Mouse (Mus musculus) hindbrain, embryonic 13.5 days (tissue): ENCODE results near the gene Tgm5. TPM values are rescaled to one million over a fixed set of nuclear protein-coding genes. Genes with fewer than 3 reads are reported as not detected.
A peak's percentile ranks its signal among the peaks of the same experiment; 100 is the strongest.

Experiments
- ATAC-seq: fragments of 200-750 bp; cut with Nextera tagmentation; 2 replicates; pipeline ENCODE4 v1.8.0; 2017; ENCODE audit warnings: moderate TSS enrichment; ENCODE audit not compliant: low FRiP score
- H3K27ac ChIP-seq: fragments of 300-500 bp; sonication (generic); 2 replicates; pipeline ENCODE4 v1.5.1; 2015; ENCODE audit warnings: inconsistent platforms, mild to moderate bottlenecking, moderate library complexity
- H3K27me3 ChIP-seq: fragments of 300-500 bp; sonication (generic); 2 replicates; pipeline ENCODE4 v1.6.1; 2015; ENCODE audit warnings: mild to moderate bottlenecking, inconsistent platforms
- H3K36me3 ChIP-seq: fragments of 300-500 bp; sonication (generic); 2 replicates; pipeline ENCODE4 v1.6.1; 2015; ENCODE audit warnings: mild to moderate bottlenecking, inconsistent platforms
- H3K4me1 ChIP-seq: fragments of 300-500 bp; sonication (generic); replicated peaks from 2 replicates; pipeline ENCODE4 v1.6.1; 2015; ENCODE audit warnings: inconsistent platforms
- H3K4me2 ChIP-seq: fragments of 300-500 bp; sonication (generic); 2 replicates; pipeline ENCODE4 v1.6.1; 2015; ENCODE audit warnings: inconsistent platforms, mild to moderate bottlenecking, moderate library complexity
- H3K4me3 ChIP-seq: fragments of 300-500 bp; sonication (generic); 2 replicates; pipeline ENCODE4 v1.5.1; 2015; ENCODE audit warnings: mild to moderate bottlenecking, inconsistent platforms
- H3K9ac ChIP-seq: fragments of 300-500 bp; sonication (generic); 2 replicates; pipeline ENCODE4 v1.6.1; 2015; ENCODE audit warnings: mild to moderate bottlenecking, inconsistent platforms
- H3K9me3 ChIP-seq: fragments of 300-500 bp; sonication (generic); 2 replicates; pipeline ENCODE4 v1.6.1; 2016; ENCODE audit warnings: inconsistent platforms
- WGBS: fragments of 180-500 bp; shearing (Covaris S2); methylation state at CpG from one replicate; pipeline ENCODE4 v1.1.7; 2015; 5-methylcytosine and 5-hydroxymethylcytosine counted together
- polyA plus RNA-seq: library from polyadenylated mRNA; unstranded; fragments of >200 nt; fragmentation: Nextera tagmentation; extraction: Ambion mirVana; gene quantifications from 2 replicates; pipeline ENCODE4 v1.2.1, GENCODE M21; 2015

The Tgm5 gene
- polyA plus RNA-seq, 1 experiment from 2014 or later, result not detected

- Histone ChIP-seq H3K27ac (no peak within 1 kb of the TSS), H3K4me2 (no peak within 1 kb of the TSS), H3K36me3 (no peaks in the 10 kb centered on the region), H3K4me1 (no peaks in the 10 kb centered on the region), H3K9me3 (no peaks in the 10 kb centered on the region), H3K27me3 (no peaks in the 10 kb centered on the region), H3K9ac (no peak within 1 kb of the TSS), H3K4me3 (no peak within 1 kb of the TSS)
- ATAC-seq, result no peak
- 72% methylated on average over 5 of the region's 5 CpGs for WGBS
Observed at GRCm38 (mm10) chr2:121036733-121037341, 48.8 kb downstream of the Tgm5 start, which contains the start of gene Epb42. Gene Epb42, minus strand, starts transcription at chr2:121037072.

DNA sequence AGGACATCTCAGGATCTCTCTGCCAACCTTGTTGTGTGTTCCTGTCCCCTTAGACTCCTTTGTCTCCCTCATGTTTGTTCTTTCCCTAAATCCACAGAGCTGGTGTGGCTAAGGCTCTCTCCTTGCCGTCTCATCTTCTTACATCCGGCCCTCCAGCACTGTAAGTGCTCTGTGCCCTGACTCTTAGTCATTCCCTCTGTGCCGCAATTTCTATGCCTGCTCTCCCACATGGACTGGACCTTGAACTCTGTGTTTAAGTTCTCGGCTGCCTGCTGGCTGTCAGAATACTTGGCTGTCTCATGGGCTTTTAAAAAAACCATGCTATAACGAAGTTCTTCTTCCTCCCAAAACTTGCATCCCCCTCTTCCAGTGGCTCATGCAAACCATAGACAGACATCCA lies 62.7 kb downstream of the Tgm5 start:
- WGBS, result 73% methylated on average over 5 of the region's 5 CpGs
- Histone ChIP-seq H3K9me3 (no peaks in the 10 kb centered on the region), H3K4me2 (no peak overlapping the region), H3K27me3 (no peaks in the 10 kb centered on the region), H3K27ac (no peak overlapping the region), H3K36me3 (peaks cover 2% of the 10 kb centered on the region), H3K4me3 (no peak overlapping the region), H3K9ac (no peak overlapping the region), H3K4me1 (no peaks in the 10 kb centered on the region)
- ATAC-seq, result no peak

DNA sequence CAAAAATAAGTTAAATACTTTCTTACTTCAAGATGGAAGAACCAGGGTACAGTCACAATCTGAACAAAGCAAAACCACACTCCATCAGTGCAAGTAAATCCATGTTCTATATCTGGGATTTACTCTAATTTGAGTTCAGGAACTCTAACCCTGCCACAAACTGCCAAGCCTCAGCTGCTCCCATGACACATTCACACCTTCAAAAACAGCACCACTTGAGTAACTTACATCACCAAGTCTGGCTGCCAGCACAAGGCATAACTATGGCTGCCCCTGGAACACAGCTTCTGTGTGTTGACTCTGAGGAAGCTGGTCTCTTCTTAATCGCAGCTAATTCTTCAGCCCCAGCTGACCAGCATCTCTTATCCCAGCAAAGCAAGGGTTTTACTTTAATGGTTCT lies 68.5 kb downstream of the Tgm5 start:
- H3K9ac ChIP-seq, result no peak overlapping the region
- peaks cover 4% of the 10 kb centered on the region; the same call in 1 of the 2 replicates for H3K9me3 ChIP-seq
- WGBS, result 100% methylated on average over 1 of the region's 1 CpGs
- no peak overlapping the region for H3K4me3 ChIP-seq
- no peak for ATAC-seq
- no peak overlapping the region for H3K4me2 ChIP-seq
- H3K27ac ChIP-seq, result no peak overlapping the region
- H3K36me3 ChIP-seq, result peaks cover 52% of the 10 kb centered on the region
- H3K4me1 ChIP-seq, result no peaks in the 10 kb centered on the region
- H3K27me3 ChIP-seq, result no peaks in the 10 kb centered on the region

DNA sequence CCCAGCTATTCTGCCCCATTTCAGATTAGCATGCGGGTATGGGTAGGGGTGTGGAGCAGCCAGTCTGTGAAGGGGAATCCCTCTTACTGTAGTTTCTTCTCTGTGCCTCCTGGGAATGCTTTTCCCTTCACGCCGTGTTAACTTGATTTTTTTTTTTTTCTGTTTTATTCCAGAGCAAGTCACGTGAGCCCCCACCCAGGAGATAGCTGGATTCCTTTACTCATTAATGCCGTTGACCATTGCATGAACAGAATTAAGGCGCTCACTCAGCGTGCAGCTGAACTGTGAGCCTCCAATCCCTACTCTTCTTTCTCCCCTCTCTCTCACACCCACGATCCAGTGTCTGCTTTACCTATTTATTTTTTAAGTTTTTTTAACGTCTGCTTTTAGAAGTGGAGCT lies 69.4 kb downstream of the Tgm5 start:
- no peak overlapping the region for H3K27ac ChIP-seq
- ATAC-seq, result no peak
- H3K4me2 ChIP-seq, result no peak overlapping the region
- no peaks in the 10 kb centered on the region for H3K27me3 ChIP-seq
- H3K4me3 ChIP-seq, result no peak overlapping the region
- WGBS, result 86% methylated on average over 9 of the region's 9 CpGs
- peaks cover 4% of the 10 kb centered on the region; the same call in 1 of the 2 replicates for H3K9me3 ChIP-seq
- H3K9ac ChIP-seq, result no peak overlapping the region
- H3K4me1 ChIP-seq, result no peaks in the 10 kb centered on the region
- peaks cover 61% of the 10 kb centered on the region for H3K36me3 ChIP-seq

GRCm38 (mm10) chr2:121015507-121015906 lies 70.1 kb downstream of the Tgm5 start:
- no peak overlapping the region for H3K4me2 ChIP-seq
- H3K4me3 ChIP-seq, result no peak overlapping the region
- H3K27ac ChIP-seq, result no peak overlapping the region
- no peaks in the 10 kb centered on the region for H3K27me3 ChIP-seq
- peaks cover 66% of the 10 kb centered on the region for H3K36me3 ChIP-seq
- no peak overlapping the region for H3K9ac ChIP-seq
- ATAC-seq, result no peak
- H3K9me3 ChIP-seq, result peaks cover 4% of the 10 kb centered on the region; the same call in 1 of the 2 replicates
- 84% methylated on average over 2 of the region's 2 CpGs for WGBS
- no peaks in the 10 kb centered on the region for H3K4me1 ChIP-seq

- H3K9ac ChIP-seq, result no peak overlapping the region
- H3K36me3 ChIP-seq, result peaks cover 66% of the 10 kb centered on the region
- WGBS, result 96% methylated on average over 9 of the region's 9 CpGs
- no peak overlapping the region for H3K4me3 ChIP-seq
- peaks cover 12% of the 10 kb centered on the region for H3K4me1 ChIP-seq
- no peak overlapping the region for H3K4me2 ChIP-seq
- no peak for ATAC-seq
- no peaks in the 10 kb centered on the region for H3K27me3 ChIP-seq
- H3K27ac ChIP-seq, result no peak overlapping the region
- H3K9me3 ChIP-seq, result peaks cover 2% of the 10 kb centered on the region; the same call in 1 of the 2 replicates
Observed at GRCm38 (mm10) chr2:121012676-121013075, 73.0 kb downstream of the Tgm5 start.

GRCm38 (mm10) chr2:121009071-121009677 lies 76.5 kb downstream of the Tgm5 start:
- Histone ChIP-seq H3K4me2 (peak overlapping the region; percentile 75), H3K27me3 (no peaks in the 10 kb centered on the region), H3K4me3 (peak overlapping the region; percentile 79), H3K9ac (peak overlapping the region; percentile 83), H3K27ac (no peak overlapping the region), H3K36me3 (peaks cover 34% of the 10 kb centered on the region), H3K4me1 (peaks cover 12% of the 10 kb centered on the region), H3K9me3 (no peaks in the 10 kb centered on the region)
- 32% methylated on average over 5 of the region's 5 CpGs for WGBS
- ATAC-seq, result no peak

DNA sequence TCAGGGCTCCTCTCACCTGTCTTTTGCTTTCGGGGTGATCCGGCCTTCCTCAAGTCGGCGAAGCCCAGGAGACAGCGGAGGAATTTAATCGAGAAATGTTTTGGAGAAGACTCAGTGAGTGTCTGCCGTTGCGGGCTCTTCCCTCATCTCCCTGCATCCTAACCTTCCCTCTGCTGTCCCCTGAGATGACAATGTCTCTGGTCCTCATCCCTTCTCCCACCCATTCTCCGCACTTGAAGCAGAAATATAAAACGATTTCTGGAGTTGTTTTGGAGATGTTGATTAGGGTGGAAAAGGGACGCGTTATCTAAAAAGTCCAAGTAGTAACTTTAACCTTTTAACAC lies 77.0 kb downstream of the Tgm5 start:
- Histone ChIP-seq H3K9ac (peak overlapping the region; percentile 83), H3K4me3 (peak overlapping the region; percentile 79), H3K4me1 (peaks cover 12% of the 10 kb centered on the region), H3K36me3 (peaks cover 30% of the 10 kb centered on the region), H3K27me3 (no peaks in the 10 kb centered on the region), H3K27ac (peak overlapping the region; percentile 41; the same call in 1 of the 2 replicates), H3K9me3 (no peaks in the 10 kb centered on the region), H3K4me2 (peak overlapping the region; percentile 75)
- peak; percentile 42 for ATAC-seq
- under 1% methylated on average over 12 of the region's 12 CpGs for WGBS

- 2% methylated on average over 33 of the region's 34 CpGs for WGBS
- peaks cover 12% of the 10 kb centered on the region for H3K4me1 ChIP-seq
- peak within 1 kb of the TSS; percentile 83 for H3K9ac ChIP-seq
- peak; percentile 96 for ATAC-seq
- H3K4me3 ChIP-seq, result peak within 1 kb of the TSS; percentile 79
- no peaks in the 10 kb centered on the region for H3K27me3 ChIP-seq
- H3K9me3 ChIP-seq, result no peaks in the 10 kb centered on the region
- H3K27ac ChIP-seq, result peak within 1 kb of the TSS; percentile 71
- H3K36me3 ChIP-seq, result peaks cover 27% of the 10 kb centered on the region
- peak within 1 kb of the TSS; percentile 75 for H3K4me2 ChIP-seq
Observed at GRCm38 (mm10) chr2:121007925-121008663, 77.5 kb downstream of the Tgm5 start, which contains the start of gene Ccndbp1. Gene Ccndbp1, plus strand, starts transcription at chr2:121008403.

- Histone ChIP-seq H3K4me2 (no peak overlapping the region), H3K27ac (no peak overlapping the region), H3K9me3 (no peaks in the 10 kb centered on the region), H3K27me3 (no peaks in the 10 kb centered on the region), H3K36me3 (peaks cover 16% of the 10 kb centered on the region), H3K9ac (no peak overlapping the region), H3K4me3 (no peak overlapping the region), H3K4me1 (peaks cover 12% of the 10 kb centered on the region)
- 94% methylated on average over 1 of the region's 1 CpGs for WGBS
- ATAC-seq, result no peak
Observed at GRCm38 (mm10) chr2:121006986-121007385, 78.7 kb downstream of the Tgm5 start.

DNA sequence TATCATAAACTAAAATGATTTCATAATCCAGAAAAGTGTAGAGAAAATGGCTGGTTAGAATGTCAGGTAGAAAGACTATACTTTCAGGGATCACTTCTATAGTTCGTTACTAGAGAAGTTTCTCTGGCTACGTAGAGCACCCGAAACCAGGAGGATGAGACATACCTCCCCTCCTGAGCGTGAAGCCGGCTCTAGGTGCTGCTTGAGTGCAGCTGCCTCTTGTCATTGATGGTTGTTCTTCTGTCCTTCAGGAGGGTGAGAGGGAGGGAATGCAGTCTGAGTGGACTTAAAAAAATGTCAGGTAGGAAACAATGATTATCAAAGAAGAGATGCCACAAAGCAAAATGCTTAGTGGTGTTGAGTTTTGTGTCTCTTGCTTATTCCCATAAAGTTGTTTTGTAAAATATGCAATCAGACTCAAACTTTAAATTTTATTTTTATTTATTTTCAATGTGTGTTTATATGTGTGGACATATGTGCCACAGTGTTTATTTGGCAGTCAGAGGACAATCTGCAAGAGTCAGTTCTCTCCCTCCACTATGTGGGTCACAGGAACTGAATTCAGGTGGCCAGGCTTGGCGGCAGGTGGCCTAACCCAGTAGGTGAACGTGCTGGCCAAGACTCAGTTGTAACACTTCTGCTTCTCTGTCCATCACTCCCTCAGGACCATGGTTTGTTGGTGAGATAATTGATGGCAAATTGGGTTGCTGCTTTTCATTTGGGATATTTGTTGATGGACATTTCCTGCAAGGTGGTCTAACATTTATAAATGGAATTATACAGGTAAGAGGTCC lies 81.4 kb downstream of the Tgm5 start:
- no peak overlapping the region for H3K9ac ChIP-seq
- WGBS, result 87% methylated on average over 7 of the region's 7 CpGs
- H3K9me3 ChIP-seq, result no peaks in the 10 kb centered on the region
- H3K4me2 ChIP-seq, result no peak overlapping the region
- H3K4me1 ChIP-seq, result peaks cover 7% of the 10 kb centered on the region
- ATAC-seq, result no peak
- no peaks in the 10 kb centered on the region for H3K27me3 ChIP-seq
- H3K4me3 ChIP-seq, result no peak overlapping the region
- peaks cover 11% of the 10 kb centered on the region for H3K36me3 ChIP-seq
- H3K27ac ChIP-seq, result no peak overlapping the region

DNA sequence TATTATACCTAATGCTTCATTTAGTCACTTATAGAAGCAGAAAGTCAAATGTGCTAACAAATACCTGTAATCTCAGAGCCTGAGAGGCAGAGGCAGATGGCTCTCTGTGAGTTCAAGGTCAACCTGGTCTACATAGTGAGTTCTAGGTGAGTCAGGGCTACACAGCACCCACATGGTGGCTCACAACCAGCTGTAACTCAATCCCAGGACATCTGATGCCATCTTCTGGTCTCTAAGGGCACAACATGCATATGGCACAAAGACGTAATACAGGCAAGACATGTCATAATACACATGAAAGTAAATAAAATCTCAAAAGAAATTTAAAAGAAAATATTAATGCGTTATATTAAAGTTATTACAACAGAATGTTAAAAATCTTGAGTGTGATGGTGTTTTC lies 82.1 kb downstream of the Tgm5 start:
- Histone ChIP-seq H3K36me3 (peaks cover 11% of the 10 kb centered on the region), H3K9ac (no peak overlapping the region), H3K27ac (no peak overlapping the region), H3K9me3 (no peaks in the 10 kb centered on the region), H3K27me3 (no peaks in the 10 kb centered on the region), H3K4me2 (no peak overlapping the region), H3K4me3 (no peak overlapping the region), H3K4me1 (peaks cover under 1% of the 10 kb centered on the region; the same call in 1 of the 2 replicates)
- WGBS, result 71% methylated on average over 2 of the region's 2 CpGs
- no peak for ATAC-seq
